Mouse (Mus musculus) MEL (cell line): ENCODE data around the gene Elmod3. TPM values are rescaled to one million over a fixed set of nuclear protein-coding genes. Genes with fewer than 3 reads are reported as not detected.

Experiments
- DNase-seq: peaks from one replicate; pipeline ENCODE4 v3.0.0; 2011; ENCODE audit warnings: low read depth, low spot score
- H3K27ac ChIP-seq: 2 replicates; pipeline ENCODE4 v1.5.1; 2012; ENCODE audit warnings: low read depth, mild to moderate bottlenecking, control low read depth, low read length, moderate library complexity; ENCODE audit not compliant: control insufficient read depth
- H3K27me3 ChIP-seq, 2 experiments: fragments of 150-350 bp in 1 of 2; sonication (generic) in 1 of 2; 2 replicates each; pipeline ENCODE4 v1.6.1; 2012; ENCODE audit warnings: low read length in 2 of 2, mild to moderate bottlenecking in 2 of 2, improper control_type of control experiment in 1 of 2, moderate library complexity in 1 of 2; ENCODE audit not compliant: insufficient read depth in 2 of 2, control insufficient read depth in 1 of 2
- H3K36me3 ChIP-seq, 2 experiments: 2 replicates each; pipeline ENCODE4 v1.6.1; 2012 to 2014; ENCODE audit warnings: low read length in 2 of 2, improper control_type of control experiment in 1 of 2, inconsistent platforms in 1 of 2, mild to moderate bottlenecking in 1 of 2; ENCODE audit not compliant: insufficient read depth in 2 of 2, control insufficient read depth in 1 of 2
- H3K4me1 ChIP-seq, 2 experiments: fragments of 150-350 bp in 1 of 2; sonication (generic) in 1 of 2; 2 replicates each; pipeline ENCODE4 v1.6.1; 2012; ENCODE audit warnings: low read length in 2 of 2, improper control_type of control experiment in 1 of 2, mild to moderate bottlenecking in 1 of 2; ENCODE audit not compliant: insufficient read depth in 2 of 2, control insufficient read depth in 1 of 2
- H3K4me3 ChIP-seq, 2 experiments: fragments of 150-350 bp in 1 of 2; sonication (generic) in 1 of 2; 2 replicates each; pipeline ENCODE4 v1.5.1; 2012; ENCODE audit warnings: low read depth in 2 of 2, low read length in 2 of 2, mild to moderate bottlenecking in 2 of 2, moderate library complexity in 2 of 2, control low read depth in 1 of 2, improper control_type of control experiment in 1 of 2; ENCODE audit not compliant: control insufficient read depth in 1 of 2, insufficient read depth in 1 of 2
- H3K79me2 ChIP-seq: 2 replicates; pipeline ENCODE4 v1.6.1; 2012; ENCODE audit warnings: mild to moderate bottlenecking, low read length, moderate library complexity; ENCODE audit not compliant: control insufficient read depth, poor library complexity, insufficient read depth
- H3K9ac ChIP-seq: 2 replicates; pipeline ENCODE4 v1.6.1; 2012; ENCODE audit warnings: low read depth, mild to moderate bottlenecking, control low read depth, low read length, moderate library complexity; ENCODE audit not compliant: control insufficient read depth, poor library complexity, severe bottlenecking
- H3K9me3 ChIP-seq: fragments of 150-350 bp; sonication (generic); replicated peaks from 2 replicates; pipeline ENCODE4 v1.6.1; 2012; ENCODE audit warnings: mild to moderate bottlenecking, low read length, improper control_type of control experiment, moderate library complexity; ENCODE audit not compliant: insufficient read depth
- CHD1 ChIP-seq: IDR thresholded peaks from 2 replicates; pipeline ENCODE4 v1.6.1; 2012; ENCODE audit warnings: low read depth, mild to moderate bottlenecking, inconsistent platforms, low read length, improper control_type of control experiment
- CTCF ChIP-seq, 3 experiments: IDR thresholded peaks in 2 of 3; conservative IDR thresholded peaks in 1 of 3; 2 replicates each; pipeline ENCODE4 v1.5.1; 2011 to 2012; ENCODE audit warnings: low read length in 3 of 3, low read depth in 2 of 3, mild to moderate bottlenecking in 2 of 3, improper control_type of control experiment in 1 of 3, inconsistent platforms in 1 of 3, mixed read lengths in 1 of 3, moderate library complexity in 1 of 3; ENCODE audit not compliant: control insufficient read depth in 1 of 3, insufficient read depth in 1 of 3, poor library complexity in 1 of 3, severe bottlenecking in 1 of 3
- ELF1 ChIP-seq: IDR thresholded peaks from 2 replicates; pipeline ENCODE4 v1.6.1; 2014; ENCODE audit warnings: low read depth, mild to moderate bottlenecking, inconsistent platforms, low read length, improper control_type of control experiment, moderate library complexity
- EP300 ChIP-seq, 2 experiments: IDR thresholded peaks; 2 replicates each; pipeline ENCODE4 v1.6.1; 2011; ENCODE audit warnings: improper control_type of control experiment in 2 of 2, low read length in 2 of 2, low read depth in 1 of 2, mild to moderate bottlenecking in 1 of 2
- GABPA ChIP-seq: IDR thresholded peaks from 2 replicates; pipeline ENCODE4 v1.6.1; 2012; ENCODE audit warnings: low read depth, mild to moderate bottlenecking, inconsistent platforms, low read length, improper control_type of control experiment, moderate library complexity
- GATA1 ChIP-seq: IDR thresholded peaks from 2 replicates; pipeline ENCODE4 v1.6.1; 2011; ENCODE audit warnings: low read depth, low read length, improper control_type of control experiment
- HCFC1 ChIP-seq: IDR thresholded peaks from 2 replicates; pipeline ENCODE4 v1.6.1; 2012; ENCODE audit warnings: low read depth, mild to moderate bottlenecking, inconsistent platforms, low read length, improper control_type of control experiment, moderate library complexity
- JUND ChIP-seq: IDR thresholded peaks from 2 replicates; pipeline ENCODE4 v1.6.1; 2011; ENCODE audit warnings: low read depth, mild to moderate bottlenecking, improper control_type of control experiment, low read length
- KAT2A ChIP-seq: conservative IDR thresholded peaks from 2 replicates; pipeline ENCODE4 v1.6.1; 2012; ENCODE audit warnings: low read depth, low read length, improper control_type of control experiment, inconsistent platforms
- MAFK ChIP-seq: IDR thresholded peaks from 2 replicates; pipeline ENCODE4 v1.6.1; 2011; ENCODE audit warnings: low read depth, mild to moderate bottlenecking, low read length, improper control_type of control experiment, borderline replicate concordance
- MAZ ChIP-seq: IDR thresholded peaks from 2 replicates; pipeline ENCODE4 v1.6.1; 2012; ENCODE audit warnings: low read depth, mild to moderate bottlenecking, inconsistent platforms, low read length, improper control_type of control experiment
- NELFE ChIP-seq: IDR thresholded peaks from 2 replicates; pipeline ENCODE4 v1.6.1; 2011; ENCODE audit warnings: low read depth, low read length, improper control_type of control experiment
- NRF1 ChIP-seq: IDR thresholded peaks from 2 replicates; pipeline ENCODE4 v1.6.1; 2014; ENCODE audit warnings: low read depth, mild to moderate bottlenecking, inconsistent platforms, low read length, improper control_type of control experiment, moderate library complexity; ENCODE audit not compliant: poor library complexity, insufficient read depth, severe bottlenecking
- POLR2A ChIP-seq, 2 experiments: IDR thresholded peaks; 2 replicates each; pipeline ENCODE4 v1.6.1; 2011 to 2012; ENCODE audit warnings: low read length in 2 of 2, mild to moderate bottlenecking in 2 of 2, control low read depth in 1 of 2, improper control_type of control experiment in 1 of 2, low read depth in 1 of 2, moderate library complexity in 1 of 2; ENCODE audit not compliant: control insufficient read depth in 1 of 2, insufficient read depth in 1 of 2, poor library complexity in 1 of 2
- POLR2AphosphoS2 ChIP-seq: IDR thresholded peaks from 2 replicates; pipeline ENCODE4 v1.6.1; 2011; ENCODE audit warnings: low read length, improper control_type of control experiment
- POLR2AphosphoS5 ChIP-seq: IDR thresholded peaks from 2 replicates; pipeline ENCODE4 v1.6.1; 2012; ENCODE audit warnings: low read depth, borderline replicate concordance, mild to moderate bottlenecking, inconsistent platforms, low read length, moderate library complexity, mixed read lengths
- TAL1 ChIP-seq: IDR thresholded peaks from 2 replicates; pipeline ENCODE4 v1.6.1; 2012; ENCODE audit warnings: mild to moderate bottlenecking, inconsistent platforms, low read length, moderate library complexity, mixed read lengths
- UBTF ChIP-seq: IDR thresholded peaks from 2 replicates; pipeline ENCODE4 v1.6.1; 2012; ENCODE audit warnings: low read depth, mild to moderate bottlenecking, inconsistent platforms, low read length, improper control_type of control experiment, moderate library complexity, borderline replicate concordance; ENCODE audit not compliant: insufficient read depth
- USF1 ChIP-seq: IDR thresholded peaks from 2 replicates; pipeline ENCODE4 v1.6.1; 2014; ENCODE audit warnings: low read depth, mild to moderate bottlenecking, inconsistent platforms, low read length, improper control_type of control experiment, moderate library complexity
- USF2 ChIP-seq, 2 experiments: IDR thresholded peaks; 2 replicates each; pipeline ENCODE4 v1.6.1; 2011 to 2012; ENCODE audit warnings: improper control_type of control experiment in 2 of 2, low read length in 2 of 2, borderline replicate concordance in 1 of 2, inconsistent platforms in 1 of 2, low read depth in 1 of 2, mild to moderate bottlenecking in 1 of 2; ENCODE audit not compliant: insufficient read depth in 1 of 2
- ZKSCAN1 ChIP-seq: IDR thresholded peaks from 2 replicates; pipeline ENCODE4 v1.6.1; 2012; ENCODE audit warnings: low read depth, mild to moderate bottlenecking, inconsistent platforms, low read length, improper control_type of control experiment, moderate library complexity
- ZMIZ1 ChIP-seq: IDR thresholded peaks from 2 replicates; pipeline ENCODE4 v1.6.1; 2012; ENCODE audit warnings: low read depth, mild to moderate bottlenecking, inconsistent platforms, low read length, improper control_type of control experiment, moderate library complexity
- ZNF384 ChIP-seq: IDR thresholded peaks from 2 replicates; pipeline ENCODE4 v1.6.1; 2012; ENCODE audit warnings: low read depth, mild to moderate bottlenecking, inconsistent platforms, low read length, improper control_type of control experiment
- polyA plus RNA-seq, 2 experiments: library from polyadenylated mRNA; stranded (reverse) in 1 of 2; unstranded in 1 of 2; fragments of >175 nt in 1 of 2; fragments of >200 nt in 1 of 2; gene quantifications; 2 replicates each; pipeline versions ENCODE4 v1.2.1 to v1.2.4; 2012; ENCODE audit warnings: low replicate concordance in 2 of 2, low read depth in 1 of 2; ENCODE audit not compliant: insufficient read length in 2 of 2, insufficient read depth in 1 of 2, missing spikeins in 1 of 2
- total RNA-seq: library from RNA; depleted of rRNA; stranded (reverse); fragments of 300-350 nt; gene quantifications from 2 replicates; pipeline ENCODE4 v1.2.3, GENCODE M21; 2012

The Elmod3 gene
- total and polyA plus RNA-seq, 3 experiments, result 4.2 to 14.1 TPM; not detected in 1

DNA sequence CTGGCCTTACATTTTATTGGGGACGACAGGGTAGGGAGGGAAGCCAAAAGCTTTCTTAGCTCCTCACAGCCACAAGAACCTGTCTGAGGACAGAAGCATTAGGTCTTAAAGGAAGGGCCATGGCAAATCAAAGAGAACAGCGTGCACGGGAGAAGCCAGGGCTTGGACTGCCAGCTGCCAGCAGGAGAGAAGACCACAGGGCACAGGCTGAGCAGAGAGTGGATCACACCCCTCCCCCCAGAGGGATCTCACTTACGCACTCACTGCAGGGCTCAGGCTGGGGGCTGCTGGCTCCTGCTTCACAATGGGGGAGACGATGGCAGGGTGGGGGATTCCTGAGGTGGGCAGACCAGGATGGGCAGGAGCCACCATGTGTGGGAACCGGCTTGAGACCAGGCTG lies 33.5 kb upstream of the Elmod3 start:
- Histone ChIP-seq H3K4me1 (peaks cover 0 to 5% of the 10 kb centered on the region in 2 experiments; a peak in 1 of 4 replicates), H3K27me3 (peaks cover 6 to 13% of the 10 kb centered on the region in 2 experiments), H3K36me3 (no peaks in the 10 kb centered on the region), H3K4me3 (no peak overlapping the region), H3K79me2 (no peaks in the 10 kb centered on the region), H3K9ac (no peak overlapping the region), H3K9me3 (no peaks in the 10 kb centered on the region), H3K27ac (no peak overlapping the region)
- TF ChIP-seq MAZ, result no peak
- no peak for TF ChIP-seq JUND
- no peak for TF ChIP-seq EP300 (IDR thresholded peaks at IDR 0.05; ENCODE audit: low read depth in 1 of 2, low read length in 2 of 2)
- TF ChIP-seq NRF1, result no peak
- TF ChIP-seq GABPA, result no peak
- no peak for TF ChIP-seq ZMIZ1
- no peak for TF ChIP-seq UBTF
- TF ChIP-seq HCFC1, result no peak
- no peak for TF ChIP-seq POLR2AphosphoS2
- no peak for TF ChIP-seq NELFE
- no peak for TF ChIP-seq USF1
- TF ChIP-seq KAT2A, result no peak
- no peak for TF ChIP-seq GATA1
- TF ChIP-seq POLR2A (IDR thresholded peaks at IDR 0.05; ENCODE audit: control insufficient read depth in 1 of 2, insufficient read depth in 1 of 2, low read depth in 1 of 2, low read length in 2 of 2, poor library complexity in 1 of 2), result no peak
- no peak for TF ChIP-seq ZNF384
- TF ChIP-seq TAL1, result no peak
- DNase-seq, result no peak

DNA sequence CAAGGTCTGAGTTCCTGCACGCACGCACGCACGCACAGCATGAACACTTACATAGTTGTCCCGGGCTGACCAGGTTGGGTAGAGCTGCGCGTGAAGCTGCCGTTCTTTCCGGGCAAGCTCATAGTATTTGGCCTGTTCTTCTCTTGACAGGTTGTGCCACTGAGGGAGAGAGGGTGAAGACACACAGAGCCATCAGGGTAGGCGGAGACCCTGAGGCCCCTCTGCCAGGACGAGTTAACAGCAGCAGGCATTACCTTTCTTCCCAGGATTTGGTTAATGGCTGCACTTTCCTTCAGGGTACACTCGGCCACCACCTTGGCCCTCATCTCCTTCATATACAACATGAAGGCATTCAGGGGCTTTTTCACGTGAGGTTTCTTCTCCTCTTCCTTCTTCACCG lies 32.7 kb upstream of the Elmod3 start:
- no peak overlapping the region for H3K27ac ChIP-seq
- no peak for DNase-seq
- H3K4me3 ChIP-seq, result no peak overlapping the region

More for the DNA sequence above, 32.7 kb upstream of the Elmod3 start:
- Histone ChIP-seq H3K9ac (no peak overlapping the region), H3K4me1 (no peaks in the 10 kb centered on the region), H3K27me3 (peaks cover 6 to 15% of the 10 kb centered on the region in 2 experiments), H3K79me2 (no peaks in the 10 kb centered on the region), H3K9me3 (no peaks in the 10 kb centered on the region), H3K36me3 (no peaks in the 10 kb centered on the region)
- TF ChIP-seq JUND, result no peak
- TF ChIP-seq NELFE, result no peak
- no peak for TF ChIP-seq POLR2AphosphoS2
- no peak for TF ChIP-seq TAL1
- no peak for TF ChIP-seq USF2 (IDR thresholded peaks at IDR 0.05; ENCODE audit: borderline replicate concordance in 1 of 2, insufficient read depth in 1 of 2, low read depth in 1 of 2, low read length in 2 of 2)
- no peak for TF ChIP-seq POLR2AphosphoS5
- no peak for TF ChIP-seq USF1
- TF ChIP-seq MAFK, result no peak
- no peak for TF ChIP-seq ZKSCAN1
- no peak for TF ChIP-seq GATA1
- TF ChIP-seq CTCF (IDR thresholded peaks at IDR 0.05 in 2 of 3, conservative IDR thresholded peaks at IDR 0.05 in 1 of 3; ENCODE audit: control insufficient read depth in 1 of 3, insufficient read depth in 1 of 3, low read depth in 2 of 3, low read length in 3 of 3, poor library complexity in 1 of 3, severe bottlenecking in 1 of 3), result no peak
- TF ChIP-seq CHD1, result no peak
- TF ChIP-seq ELF1, result no peak
